Mouse (Mus musculus) MEL (cell line): ENCODE results near the gene Mnx1. TPM values are rescaled to one million over a fixed set of nuclear protein-coding genes. Genes with fewer than 3 reads are reported as not detected.

Source experiments
- DNase-seq: peaks from one replicate; pipeline ENCODE4 v3.0.0; 2011; ENCODE audit warnings: low read depth, low spot score
- H3K27ac ChIP-seq: 2 replicates; pipeline ENCODE4 v1.5.1; 2012; ENCODE audit warnings: low read depth, mild to moderate bottlenecking, control low read depth, low read length, moderate library complexity; ENCODE audit not compliant: control insufficient read depth
- H3K27me3 ChIP-seq, 2 experiments: fragments of 150-350 bp in 1 of 2; sonication (generic) in 1 of 2; 2 replicates each; pipeline ENCODE4 v1.6.1; 2012; ENCODE audit warnings: low read length in 2 of 2, mild to moderate bottlenecking in 2 of 2, improper control_type of control experiment in 1 of 2, moderate library complexity in 1 of 2; ENCODE audit not compliant: insufficient read depth in 2 of 2, control insufficient read depth in 1 of 2
- H3K36me3 ChIP-seq, 2 experiments: 2 replicates each; pipeline ENCODE4 v1.6.1; 2012 to 2014; ENCODE audit warnings: low read length in 2 of 2, improper control_type of control experiment in 1 of 2, inconsistent platforms in 1 of 2, mild to moderate bottlenecking in 1 of 2; ENCODE audit not compliant: insufficient read depth in 2 of 2, control insufficient read depth in 1 of 2
- H3K4me1 ChIP-seq, 2 experiments: fragments of 150-350 bp in 1 of 2; sonication (generic) in 1 of 2; 2 replicates each; pipeline ENCODE4 v1.6.1; 2012; ENCODE audit warnings: low read length in 2 of 2, improper control_type of control experiment in 1 of 2, mild to moderate bottlenecking in 1 of 2; ENCODE audit not compliant: insufficient read depth in 2 of 2, control insufficient read depth in 1 of 2
- H3K4me3 ChIP-seq, 2 experiments: fragments of 150-350 bp in 1 of 2; sonication (generic) in 1 of 2; 2 replicates each; pipeline ENCODE4 v1.5.1; 2012; ENCODE audit warnings: low read depth in 2 of 2, low read length in 2 of 2, mild to moderate bottlenecking in 2 of 2, moderate library complexity in 2 of 2, control low read depth in 1 of 2, improper control_type of control experiment in 1 of 2; ENCODE audit not compliant: control insufficient read depth in 1 of 2, insufficient read depth in 1 of 2
- H3K79me2 ChIP-seq: 2 replicates; pipeline ENCODE4 v1.6.1; 2012; ENCODE audit warnings: mild to moderate bottlenecking, low read length, moderate library complexity; ENCODE audit not compliant: control insufficient read depth, poor library complexity, insufficient read depth
- H3K9ac ChIP-seq: 2 replicates; pipeline ENCODE4 v1.6.1; 2012; ENCODE audit warnings: low read depth, mild to moderate bottlenecking, control low read depth, low read length, moderate library complexity; ENCODE audit not compliant: control insufficient read depth, poor library complexity, severe bottlenecking
- H3K9me3 ChIP-seq: fragments of 150-350 bp; sonication (generic); replicated peaks from 2 replicates; pipeline ENCODE4 v1.6.1; 2012; ENCODE audit warnings: mild to moderate bottlenecking, low read length, improper control_type of control experiment, moderate library complexity; ENCODE audit not compliant: insufficient read depth
- CHD1 ChIP-seq: IDR thresholded peaks from 2 replicates; pipeline ENCODE4 v1.6.1; 2012; ENCODE audit warnings: low read depth, mild to moderate bottlenecking, inconsistent platforms, low read length, improper control_type of control experiment
- ETS1 ChIP-seq: IDR thresholded peaks from 2 replicates; pipeline ENCODE4 v1.6.1; 2012; ENCODE audit warnings: low read depth, mild to moderate bottlenecking, inconsistent platforms, low read length, improper control_type of control experiment, moderate library complexity
- GATA1 ChIP-seq: IDR thresholded peaks from 2 replicates; pipeline ENCODE4 v1.6.1; 2011; ENCODE audit warnings: low read depth, low read length, improper control_type of control experiment
- HCFC1 ChIP-seq: IDR thresholded peaks from 2 replicates; pipeline ENCODE4 v1.6.1; 2012; ENCODE audit warnings: low read depth, mild to moderate bottlenecking, inconsistent platforms, low read length, improper control_type of control experiment, moderate library complexity
- JUND ChIP-seq: IDR thresholded peaks from 2 replicates; pipeline ENCODE4 v1.6.1; 2011; ENCODE audit warnings: low read depth, mild to moderate bottlenecking, improper control_type of control experiment, low read length
- KAT2A ChIP-seq: conservative IDR thresholded peaks from 2 replicates; pipeline ENCODE4 v1.6.1; 2012; ENCODE audit warnings: low read depth, low read length, improper control_type of control experiment, inconsistent platforms
- MAFK ChIP-seq: IDR thresholded peaks from 2 replicates; pipeline ENCODE4 v1.6.1; 2011; ENCODE audit warnings: low read depth, mild to moderate bottlenecking, low read length, improper control_type of control experiment, borderline replicate concordance
- MAX ChIP-seq: IDR thresholded peaks from 2 replicates; pipeline ENCODE4 v1.6.1; 2011; ENCODE audit warnings: low read length, improper control_type of control experiment
- MAZ ChIP-seq: IDR thresholded peaks from 2 replicates; pipeline ENCODE4 v1.6.1; 2012; ENCODE audit warnings: low read depth, mild to moderate bottlenecking, inconsistent platforms, low read length, improper control_type of control experiment
- MYB ChIP-seq: IDR thresholded peaks from 2 replicates; pipeline ENCODE4 v1.6.1; 2011; ENCODE audit warnings: mild to moderate bottlenecking, low read depth, low read length, improper control_type of control experiment
- MYC ChIP-seq: IDR thresholded peaks from 2 replicates; pipeline ENCODE4 v1.6.1; 2011; ENCODE audit warnings: low read depth, mild to moderate bottlenecking, low read length, improper control_type of control experiment, moderate library complexity
- POLR2A ChIP-seq, 2 experiments: IDR thresholded peaks; 2 replicates each; pipeline ENCODE4 v1.6.1; 2011 to 2012; ENCODE audit warnings: low read length in 2 of 2, mild to moderate bottlenecking in 2 of 2, control low read depth in 1 of 2, improper control_type of control experiment in 1 of 2, low read depth in 1 of 2, moderate library complexity in 1 of 2; ENCODE audit not compliant: control insufficient read depth in 1 of 2, insufficient read depth in 1 of 2, poor library complexity in 1 of 2
- POLR2AphosphoS5 ChIP-seq: IDR thresholded peaks from 2 replicates; pipeline ENCODE4 v1.6.1; 2012; ENCODE audit warnings: low read depth, borderline replicate concordance, mild to moderate bottlenecking, inconsistent platforms, low read length, moderate library complexity, mixed read lengths
- RAD21 ChIP-seq: IDR thresholded peaks from 2 replicates; pipeline ENCODE4 v1.6.1; 2011; ENCODE audit warnings: mild to moderate bottlenecking, low read depth, low read length, improper control_type of control experiment
- TAL1 ChIP-seq: IDR thresholded peaks from 2 replicates; pipeline ENCODE4 v1.6.1; 2012; ENCODE audit warnings: mild to moderate bottlenecking, inconsistent platforms, low read length, moderate library complexity, mixed read lengths
- TCF12 ChIP-seq: IDR thresholded peaks from 2 replicates; pipeline ENCODE4 v1.6.1; 2014; ENCODE audit warnings: low read depth, mild to moderate bottlenecking, inconsistent platforms, low read length, improper control_type of control experiment, moderate library complexity
- UBTF ChIP-seq: IDR thresholded peaks from 2 replicates; pipeline ENCODE4 v1.6.1; 2012; ENCODE audit warnings: low read depth, mild to moderate bottlenecking, inconsistent platforms, low read length, improper control_type of control experiment, moderate library complexity, borderline replicate concordance; ENCODE audit not compliant: insufficient read depth
- USF2 ChIP-seq, 2 experiments: IDR thresholded peaks; 2 replicates each; pipeline ENCODE4 v1.6.1; 2011 to 2012; ENCODE audit warnings: improper control_type of control experiment in 2 of 2, low read length in 2 of 2, borderline replicate concordance in 1 of 2, inconsistent platforms in 1 of 2, low read depth in 1 of 2, mild to moderate bottlenecking in 1 of 2; ENCODE audit not compliant: insufficient read depth in 1 of 2
- ZC3H11A ChIP-seq: IDR thresholded peaks from 2 replicates; pipeline ENCODE4 v1.6.1; 2012; ENCODE audit warnings: low read depth, mild to moderate bottlenecking, inconsistent platforms, low read length, improper control_type of control experiment
- ZKSCAN1 ChIP-seq: IDR thresholded peaks from 2 replicates; pipeline ENCODE4 v1.6.1; 2012; ENCODE audit warnings: low read depth, mild to moderate bottlenecking, inconsistent platforms, low read length, improper control_type of control experiment, moderate library complexity
- polyA plus RNA-seq, 2 experiments: library from polyadenylated mRNA; stranded (reverse) in 1 of 2; unstranded in 1 of 2; fragments of >175 nt in 1 of 2; fragments of >200 nt in 1 of 2; gene quantifications; 2 replicates each; pipeline versions ENCODE4 v1.2.1 to v1.2.4; 2012; ENCODE audit warnings: low replicate concordance in 2 of 2, low read depth in 1 of 2; ENCODE audit not compliant: insufficient read length in 2 of 2, insufficient read depth in 1 of 2, missing spikeins in 1 of 2
- total RNA-seq: library from RNA; depleted of rRNA; stranded (reverse); fragments of 300-350 nt; gene quantifications from 2 replicates; pipeline ENCODE4 v1.2.3, GENCODE M21; 2012

Mnx1 gene
- total and polyA plus RNA-seq, 3 experiments = not detected

DNA sequence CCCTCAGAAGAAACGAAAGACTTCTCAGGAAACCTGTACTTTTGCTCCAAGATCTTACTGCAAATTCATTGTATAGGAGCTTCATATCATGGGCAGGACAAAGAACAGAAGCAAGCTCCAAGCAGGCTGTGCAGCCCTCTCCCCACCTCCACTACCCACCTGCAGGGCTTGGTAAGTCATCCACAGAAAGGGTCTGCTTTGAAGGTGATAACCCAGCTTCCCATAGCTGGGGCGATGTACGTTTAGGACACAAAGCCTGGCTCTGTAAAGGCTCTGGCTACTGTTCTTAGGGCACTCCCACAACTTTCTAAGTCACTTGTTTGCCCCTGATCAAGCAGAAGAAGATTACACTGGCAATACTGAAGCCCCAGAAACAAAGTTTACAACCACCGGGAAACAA lies 5.5 kb upstream of the Mnx1 start:
- H3K4me3 ChIP-seq = no peak overlapping the region
- DNase-seq = no peak
- no peaks in the 10 kb centered on the region for H3K36me3 ChIP-seq
- no peaks in the 10 kb centered on the region for H3K4me1 ChIP-seq
- TF ChIP-seq POLR2A (IDR thresholded peaks at IDR 0.05; ENCODE audit: control insufficient read depth in 1 of 2, insufficient read depth in 1 of 2, low read depth in 1 of 2, low read length in 2 of 2, poor library complexity in 1 of 2) = no peak
- no peak for TF ChIP-seq MAX
- no peak for TF ChIP-seq ZC3H11A
- TF ChIP-seq MAZ = no peak
- no peak for TF ChIP-seq POLR2AphosphoS5
- no peak for TF ChIP-seq MYC
- no peak for TF ChIP-seq TCF12
- TF ChIP-seq MAFK = no peak
- TF ChIP-seq HCFC1 = no peak
- no peak for TF ChIP-seq USF2 (IDR thresholded peaks at IDR 0.05; ENCODE audit: borderline replicate concordance in 1 of 2, insufficient read depth in 1 of 2, low read depth in 1 of 2, low read length in 2 of 2)
- no peak for TF ChIP-seq KAT2A
- TF ChIP-seq CHD1 = no peak
- TF ChIP-seq JUND = no peak
- TF ChIP-seq MYB = no peak
- no peak overlapping the region for H3K9ac ChIP-seq
- no peaks in the 10 kb centered on the region for H3K79me2 ChIP-seq
- H3K27ac ChIP-seq = no peak overlapping the region
- H3K27me3 ChIP-seq = peaks cover 0 to 16% of the 10 kb centered on the region in 2 experiments; a peak in 2 of 4 replicates
- H3K9me3 ChIP-seq = no peaks in the 10 kb centered on the region

DNA sequence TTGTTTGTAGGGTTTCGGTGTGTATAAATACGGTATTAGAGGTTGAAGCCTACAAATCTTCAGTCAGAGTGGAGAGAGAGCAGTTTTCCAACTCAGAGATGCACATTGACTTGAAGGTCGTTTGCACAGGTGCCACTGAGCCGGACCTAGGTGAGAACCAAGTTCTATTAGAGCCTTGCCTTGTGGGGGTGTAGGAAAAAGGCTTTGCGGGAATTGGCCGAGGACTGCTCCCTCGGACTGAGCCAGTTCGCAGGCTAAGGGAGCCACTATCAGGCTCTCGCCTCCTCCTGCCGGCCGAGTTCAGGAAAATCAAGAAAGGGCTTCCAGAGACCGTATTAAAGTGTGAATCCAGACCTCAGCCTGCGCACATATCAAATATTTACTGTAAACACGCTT lies 926 bp upstream of the Mnx1 start:
- H3K4me3 ChIP-seq = no peak overlapping the region
- no peak overlapping the region for H3K27ac ChIP-seq
- H3K9me3 ChIP-seq = no peaks in the 10 kb centered on the region
- H3K36me3 ChIP-seq = no peaks in the 10 kb centered on the region
- peaks cover 0 to 9% of the 10 kb centered on the region in 2 experiments; a peak in 2 of 4 replicates for H3K27me3 ChIP-seq
- no peak for TF ChIP-seq GATA1
- no peak for TF ChIP-seq KAT2A
- TF ChIP-seq ZKSCAN1 = no peak
- TF ChIP-seq ETS1 = no peak
- no peak for TF ChIP-seq TCF12
- no peak for TF ChIP-seq TAL1
- no peak for TF ChIP-seq RAD21
- TF ChIP-seq UBTF = no peak
- no peak for DNase-seq
- H3K4me1 ChIP-seq = no peaks in the 10 kb centered on the region
- H3K79me2 ChIP-seq = no peaks in the 10 kb centered on the region
- no peak overlapping the region for H3K9ac ChIP-seq
